Mouse (Mus musculus): ENCODE measurements around the gene Zfp235.

The Zfp235 gene

GRCm38 (mm10) chr7:24188901-24189570, 55.1 kb downstream of the Zfp235 start:
- in situ Hi-C loops (cut with MboI; ENCODE audit: low pct_unique_long_range_greater_than_20kb in 1 of 2, low sequenced_read_pairs in 2 of 2, unreplicated experiment in 1 of 2) = no loop called here

- in situ Hi-C loops (cut with MboI; ENCODE audit: low pct_unique_long_range_greater_than_20kb in 1 of 2, low sequenced_read_pairs in 2 of 2, unreplicated experiment in 1 of 2) = no loop called here
Measured at GRCm38 (mm10) chr7:24189571-24189944, 55.6 kb downstream of the Zfp235 start.

GRCm38 (mm10) chr7:24191361-24191760, 57.4 kb downstream of the Zfp235 start:
- in situ Hi-C loops (cut with MboI; ENCODE audit: low pct_unique_long_range_greater_than_20kb in 1 of 2, low sequenced_read_pairs in 2 of 2, unreplicated experiment in 1 of 2) = no loop called here

All from mouse embryonic stem cell (cell line).